Mouse (Mus musculus): ENCODE measurements around the gene Hdc. TPM values are rescaled to one million over a fixed set of nuclear protein-coding genes. Genes with fewer than 3 reads are reported as not detected.
"Not testable (repeated sequence)": the region's sequence is repeated elsewhere in the genome, so short reads cannot be mapped to it uniquely, and the experiment has no call there.

Gene Hdc
- polyA plus RNA-seq, 1 experiment, result not detected

GRCm38 (mm10) chr2:126635939-126636823 is 17.1 kb upstream of the Hdc start:
- H3K27ac ChIP-seq (ENCODE audit: insufficient read depth, low read depth, low read length), result no peak overlapping the region
- no peak for TF ChIP-seq CTCF (IDR thresholded peaks at IDR 0.05; ENCODE audit: insufficient read depth, low read depth, low read length)
- 76% methylated on average over 12 of the region's 12 CpGs for WGBS
- no peaks in the 10 kb centered on the region for H3K4me1 ChIP-seq (ENCODE audit: control insufficient read depth, insufficient read depth, low read length)
- no peak overlapping the region for H3K4me3 ChIP-seq (ENCODE audit: insufficient read depth, low read depth, low read length)

- no peaks in the 10 kb centered on the region for H3K4me1 ChIP-seq (ENCODE audit: control insufficient read depth, insufficient read depth, low read length)
- no peak overlapping the region for H3K4me3 ChIP-seq (ENCODE audit: insufficient read depth, low read depth, low read length)
- 87% methylated on average over 2 of the region's 2 CpGs for WGBS
- no peak overlapping the region for H3K27ac ChIP-seq (ENCODE audit: insufficient read depth, low read depth, low read length)
- no peak for TF ChIP-seq CTCF (IDR thresholded peaks at IDR 0.05; ENCODE audit: insufficient read depth, low read depth, low read length)
- TF ChIP-seq POLR2A (IDR thresholded peaks at IDR 0.05; ENCODE audit: insufficient read depth, low read depth, low read length), result no peak
Observed at GRCm38 (mm10) chr2:126633165-126633564, 14.1 kb upstream of the Hdc start.

GRCm38 (mm10) chr2:126628455-126628995 is 9.4 kb upstream of the Hdc start:
- no peak overlapping the region for H3K4me3 ChIP-seq (ENCODE audit: insufficient read depth, low read depth, low read length)
- TF ChIP-seq CTCF (IDR thresholded peaks at IDR 0.05; ENCODE audit: insufficient read depth, low read depth, low read length), result no peak
- TF ChIP-seq POLR2A (IDR thresholded peaks at IDR 0.05; ENCODE audit: insufficient read depth, low read depth, low read length), result no peak

GRCm38 (mm10) chr2:126623138-126623537 is 4.0 kb upstream of the Hdc start:
- Histone ChIP-seq H3K4me3 (ENCODE audit: insufficient read depth, low read depth, low read length) (no peak overlapping the region), H3K27ac (ENCODE audit: insufficient read depth, low read depth, low read length) (no peak overlapping the region), H3K4me1 (ENCODE audit: control insufficient read depth, insufficient read depth, low read length) (peaks cover 3% of the 10 kb centered on the region; the same call in 1 of the 2 replicates)
- TF ChIP-seq POLR2A (IDR thresholded peaks at IDR 0.05; ENCODE audit: insufficient read depth, low read depth, low read length) (no peak), CTCF (IDR thresholded peaks at IDR 0.05; ENCODE audit: insufficient read depth, low read depth, low read length) (no peak)

More at GRCm38 (mm10) chr2:126628455-126628995, 9.4 kb upstream of the Hdc start:
- WGBS, result 88% methylated on average over 9 of the region's 9 CpGs
- no peak overlapping the region for H3K27ac ChIP-seq (ENCODE audit: insufficient read depth, low read depth, low read length)
- H3K4me1 ChIP-seq (ENCODE audit: control insufficient read depth, insufficient read depth, low read length), result no peaks in the 10 kb centered on the region

GRCm38 (mm10) chr2:126622455-126622854 is 3.4 kb upstream of the Hdc start:
- TF ChIP-seq CTCF (IDR thresholded peaks at IDR 0.05; ENCODE audit: insufficient read depth, low read depth, low read length), result no peak
- TF ChIP-seq POLR2A (IDR thresholded peaks at IDR 0.05; ENCODE audit: insufficient read depth, low read depth, low read length), result no peak
- WGBS, result 82% methylated on average over 2 of the region's 2 CpGs
- Histone ChIP-seq H3K4me3 (ENCODE audit: insufficient read depth, low read depth, low read length) (no peak overlapping the region), H3K27ac (ENCODE audit: insufficient read depth, low read depth, low read length) (no peak overlapping the region), H3K4me1 (ENCODE audit: control insufficient read depth, insufficient read depth, low read length) (peaks cover 3% of the 10 kb centered on the region; the same call in 1 of the 2 replicates)

- H3K4me1 ChIP-seq (ENCODE audit: control insufficient read depth, insufficient read depth, low read length), result peaks cover 3% of the 10 kb centered on the region; the same call in 1 of the 2 replicates
- WGBS, result 30% methylated on average over 8 of the region's 8 CpGs
- no peak overlapping the region for H3K4me3 ChIP-seq (ENCODE audit: insufficient read depth, low read depth, low read length)
- TF ChIP-seq CTCF (IDR thresholded peaks at IDR 0.05; ENCODE audit: insufficient read depth, low read depth, low read length), result no peak
- H3K27ac ChIP-seq (ENCODE audit: insufficient read depth, low read depth, low read length), result no peak overlapping the region
Observed at GRCm38 (mm10) chr2:126618470-126619179, 474 bp downstream of the Hdc start.

GRCm38 (mm10) chr2:126615355-126615754 is 3.7 kb downstream of the Hdc start:
- Histone ChIP-seq H3K4me1 (ENCODE audit: control insufficient read depth, insufficient read depth, low read length) (peaks cover 3% of the 10 kb centered on the region; the same call in 1 of the 2 replicates), H3K4me3 (ENCODE audit: insufficient read depth, low read depth, low read length) (no peak overlapping the region), H3K27ac (ENCODE audit: insufficient read depth, low read depth, low read length) (no peak overlapping the region)
- WGBS, result 94% methylated on average over 3 of the region's 3 CpGs
- TF ChIP-seq POLR2A (IDR thresholded peaks at IDR 0.05; ENCODE audit: insufficient read depth, low read depth, low read length) (no peak), CTCF (IDR thresholded peaks at IDR 0.05; ENCODE audit: insufficient read depth, low read depth, low read length) (no peak)

GRCm38 (mm10) chr2:126609600-126609999 is 9.5 kb downstream of the Hdc start:
- not testable (repeated sequence) for H3K27ac ChIP-seq (ENCODE audit: insufficient read depth, low read depth, low read length); H3K4me3 ChIP-seq (ENCODE audit: insufficient read depth, low read depth, low read length)
- 83% methylated on average over 12 of the region's 12 CpGs for WGBS
- H3K4me1 ChIP-seq (ENCODE audit: control insufficient read depth, insufficient read depth, low read length), result peaks cover 11% of the 10 kb centered on the region

- WGBS, result 62% methylated on average over 10 of the region's 10 CpGs
- TF ChIP-seq CTCF (IDR thresholded peaks at IDR 0.05; ENCODE audit: insufficient read depth, low read depth, low read length) (no peak), POLR2A (IDR thresholded peaks at IDR 0.05; ENCODE audit: insufficient read depth, low read depth, low read length) (no peak)
- H3K4me3 ChIP-seq (ENCODE audit: insufficient read depth, low read depth, low read length), result no peak overlapping the region
- peaks cover 11% of the 10 kb centered on the region for H3K4me1 ChIP-seq (ENCODE audit: control insufficient read depth, insufficient read depth, low read length)
- no peak overlapping the region for H3K27ac ChIP-seq (ENCODE audit: insufficient read depth, low read depth, low read length)
Observed at GRCm38 (mm10) chr2:126607553-126608203, 11.4 kb downstream of the Hdc start.
